Mouse (Mus musculus) intestine, embryonic 14.5 days (tissue): ENCODE measurements at regions not wholly inside any gene's neighbourhood (a gene's known extent, or its start where the extent isn't known, plus 50 kb on each side); places are given as distances from the start of the nearest gene placed in this dataset.
A peak's percentile ranks its signal among the peaks of the same experiment; 100 is the strongest.

Experiments used
- ATAC-seq: fragments of 200-750 bp; cut with Nextera tagmentation; replicated peaks from 2 replicates; pipeline ENCODE4 v1.8.0; 2017; ENCODE audit warnings: low read depth, moderate number of reproducible peaks, moderate TSS enrichment, moderate library complexity; ENCODE audit not compliant: low FRiP score, low TSS enrichment
- DNase-seq: peaks from one replicate; pipeline ENCODE4 v3.0.0-alpha.2; 2018; ENCODE audit warnings: low spot score
- H3K27ac ChIP-seq: fragments of 300-500 bp; sonication (generic); 2 replicates; pipeline ENCODE4 v1.5.1; 2014; ENCODE audit warnings: low read depth, mild to moderate bottlenecking, control low read depth
- H3K27me3 ChIP-seq: fragments of 300-500 bp; sonication (generic); replicated peaks from 2 replicates; pipeline ENCODE4 v1.6.1; 2014; ENCODE audit warnings: low read length, control low read depth; ENCODE audit not compliant: control insufficient read depth, insufficient read depth
- H3K36me3 ChIP-seq: fragments of 300-500 bp; sonication (generic); 2 replicates; pipeline ENCODE4 v1.6.1; 2014; ENCODE audit warnings: low read length, control low read depth; ENCODE audit not compliant: control insufficient read depth, insufficient read depth
- H3K4me1 ChIP-seq: fragments of 300-500 bp; sonication (generic); replicated peaks from 2 replicates; pipeline ENCODE4 v1.6.1; 2014; ENCODE audit warnings: low read length, control low read depth, mixed read lengths; ENCODE audit not compliant: control insufficient read depth, insufficient read depth
- H3K4me2 ChIP-seq: fragments of 300-500 bp; sonication (generic); 2 replicates; pipeline ENCODE4 v1.6.1; 2014; ENCODE audit warnings: low read length
- H3K4me3 ChIP-seq: fragments of 300-500 bp; sonication (generic); 2 replicates; pipeline ENCODE4 v1.5.1; 2014; ENCODE audit warnings: low read depth, low read length, control low read depth, mixed read lengths
- H3K9ac ChIP-seq: fragments of 300-500 bp; sonication (generic); 2 replicates; pipeline ENCODE4 v1.6.1; 2014; ENCODE audit warnings: mild to moderate bottlenecking, low read length
- H3K9me3 ChIP-seq: fragments of 300-500 bp; sonication (generic); 2 replicates; pipeline ENCODE4 v1.6.1; 2016; ENCODE audit warnings: low read length, control low read depth; ENCODE audit not compliant: control insufficient read depth
- WGBS: fragments of 180-500 bp; shearing (Covaris S2); extraction: QIAGEN DNeasy Blood & Tissue Kit; methylation state at CpG from one replicate; pipeline ENCODE4 v1.1.7; 2014; 5-methylcytosine and 5-hydroxymethylcytosine counted together

DNA sequence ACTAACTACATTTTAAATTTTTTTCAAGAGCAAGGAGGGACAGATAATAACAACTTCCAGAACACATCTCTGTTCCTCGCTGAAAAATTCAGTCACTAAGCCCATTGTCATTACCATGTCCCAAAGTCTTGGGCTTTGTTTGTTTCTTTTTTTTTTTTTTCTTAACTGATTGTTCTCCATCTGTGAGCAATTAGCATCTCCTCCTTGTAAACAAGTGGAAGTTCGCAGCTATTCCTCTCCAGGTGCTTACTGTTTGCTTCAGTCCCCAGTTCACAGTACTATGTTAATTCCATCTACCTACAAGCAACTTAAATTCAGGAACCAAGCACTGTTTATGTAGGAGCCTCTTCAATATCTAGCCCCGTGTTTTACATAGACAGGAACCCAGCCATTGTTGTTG lies 225.5 kb upstream of the Gm6657 start:
- H3K9ac ChIP-seq, result no peak overlapping the region
- ATAC-seq (no peak), DNase-seq (no peak)
- H3K27me3 ChIP-seq, result no peaks in the 10 kb centered on the region
- no peaks in the 10 kb centered on the region for H3K9me3 ChIP-seq
- no peak overlapping the region for H3K27ac ChIP-seq
- no peaks in the 10 kb centered on the region for H3K36me3 ChIP-seq
- H3K4me2 ChIP-seq, result no peak overlapping the region
- H3K4me1 ChIP-seq, result peaks cover 6% of the 10 kb centered on the region; the same call in 1 of the 2 replicates
- 54% methylated on average over 3 of the region's 3 CpGs for WGBS
- H3K4me3 ChIP-seq, result no peak overlapping the region

DNA sequence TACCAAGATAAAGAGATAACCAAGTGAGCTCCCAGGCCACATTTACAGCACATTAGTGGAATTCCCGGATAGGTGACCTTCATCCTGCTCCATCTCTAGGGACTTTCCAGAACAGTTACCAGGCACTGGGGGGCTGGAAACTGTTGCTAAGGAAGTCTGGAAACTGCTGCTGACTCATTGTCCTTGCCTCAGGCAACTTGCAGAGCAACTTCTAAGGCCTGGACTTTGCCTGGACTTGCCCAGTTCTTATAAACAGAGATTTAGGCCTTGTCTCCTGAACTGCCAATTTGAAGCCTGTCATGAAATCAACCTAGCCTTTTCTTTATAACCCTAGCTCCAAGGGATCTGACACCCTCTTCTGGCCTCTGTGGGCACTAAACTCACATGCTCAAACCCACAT lies 224.0 kb upstream of the Gm6657 start:
- no peaks in the 10 kb centered on the region for H3K9me3 ChIP-seq
- no peak overlapping the region for H3K27ac ChIP-seq
- no peaks in the 10 kb centered on the region for H3K36me3 ChIP-seq
- no peak for DNase-seq
- H3K4me1 ChIP-seq, result peaks cover 6% of the 10 kb centered on the region; the same call in 1 of the 2 replicates
- H3K27me3 ChIP-seq, result no peaks in the 10 kb centered on the region
- no peak overlapping the region for H3K4me3 ChIP-seq
- no peak overlapping the region for H3K4me2 ChIP-seq
- 79% methylated on average over 1 of the region's 1 CpGs for WGBS
- ATAC-seq, result no peak
- H3K9ac ChIP-seq, result no peak overlapping the region

DNA sequence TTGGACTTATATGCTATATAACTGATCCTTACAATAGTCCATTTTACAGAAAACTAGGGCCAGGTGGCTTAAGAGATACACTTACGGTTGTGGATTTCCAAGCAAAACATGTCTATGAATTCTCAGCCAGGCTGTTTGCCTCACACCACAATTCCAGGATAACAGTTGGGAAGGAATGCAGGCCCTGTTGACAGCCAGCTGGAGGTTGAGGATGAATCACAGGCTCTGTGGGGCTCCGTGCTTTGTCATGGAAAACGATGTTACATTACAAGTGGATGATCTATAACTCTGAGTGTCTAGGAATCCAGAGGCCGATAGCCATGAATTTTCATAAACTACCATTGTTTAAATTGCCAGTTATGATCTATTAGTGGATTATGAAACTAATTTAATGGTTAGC lies 221.9 kb upstream of the Gm6657 start:
- Histone ChIP-seq H3K27me3 (no peaks in the 10 kb centered on the region), H3K36me3 (no peaks in the 10 kb centered on the region), H3K9me3 (no peaks in the 10 kb centered on the region), H3K4me3 (no peak overlapping the region), H3K4me1 (peaks cover 6% of the 10 kb centered on the region; the same call in 1 of the 2 replicates), H3K4me2 (no peak overlapping the region), H3K9ac (no peak overlapping the region), H3K27ac (no peak overlapping the region)
- DNase-seq, result peak; percentile 60
- 0 out of 2 replicates have a peak, but pooled peaks have one; percentile 40 for ATAC-seq
- WGBS, result 21% methylated on average over 4 of the region's 4 CpGs

DNA sequence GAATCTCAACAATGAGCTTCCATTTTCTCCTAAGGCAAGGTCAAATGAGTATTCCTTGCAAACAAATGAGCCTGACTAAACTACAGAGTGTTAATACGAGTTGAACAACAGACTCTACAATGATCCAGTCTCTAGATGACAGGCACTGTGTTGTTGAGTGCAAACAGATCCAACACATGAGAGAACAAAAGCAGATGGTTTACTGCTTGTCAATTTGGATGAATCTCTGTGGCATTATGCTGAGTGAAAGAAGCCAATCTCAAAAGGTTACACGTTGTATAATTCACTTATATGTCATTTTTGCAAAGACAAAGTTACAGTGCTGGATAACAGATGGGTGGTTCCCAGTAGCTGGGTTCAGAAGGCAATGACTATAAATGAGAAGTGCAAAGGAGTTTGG lies 217.1 kb upstream of the Gm6657 start:
- Histone ChIP-seq H3K27me3 (no peaks in the 10 kb centered on the region), H3K9me3 (no peaks in the 10 kb centered on the region), H3K4me2 (no peak overlapping the region), H3K36me3 (no peaks in the 10 kb centered on the region), H3K9ac (no peak overlapping the region), H3K4me1 (peaks cover 4% of the 10 kb centered on the region; the same call in 1 of the 2 replicates), H3K27ac (no peak overlapping the region), H3K4me3 (no peak overlapping the region)
- DNase-seq (no peak), ATAC-seq (no peak)
- 76% methylated on average over 2 of the region's 2 CpGs for WGBS

DNA sequence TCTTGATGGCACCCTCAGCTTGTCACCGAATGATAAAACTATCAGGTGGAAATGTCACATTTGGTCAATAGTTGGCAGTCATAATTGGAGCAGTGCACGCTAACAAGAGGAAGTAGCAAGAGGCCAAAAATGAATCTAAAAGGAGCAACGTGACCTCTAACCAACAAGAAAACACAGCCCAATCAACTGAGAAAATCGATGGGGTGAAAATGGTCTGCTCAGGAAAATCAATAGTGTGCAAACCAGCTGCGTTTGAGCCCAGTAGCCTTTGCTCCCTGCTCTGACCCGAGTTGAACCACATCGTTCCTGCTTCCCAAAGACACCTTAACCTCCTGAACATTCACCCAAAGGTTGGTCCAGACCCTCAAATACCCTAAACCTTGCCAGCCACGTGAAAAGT lies 207.3 kb upstream of the Gm6657 start:
- H3K4me1 ChIP-seq, result no peaks in the 10 kb centered on the region
- no peaks in the 10 kb centered on the region for H3K9me3 ChIP-seq
- H3K27ac ChIP-seq, result no peak overlapping the region
- H3K9ac ChIP-seq, result no peak overlapping the region
- ATAC-seq, result no peak
- WGBS, result 78% methylated on average over 8 of the region's 8 CpGs
- no peak overlapping the region for H3K4me3 ChIP-seq
- no peaks in the 10 kb centered on the region for H3K27me3 ChIP-seq
- H3K36me3 ChIP-seq, result no peaks in the 10 kb centered on the region
- no peak for DNase-seq
- no peak overlapping the region for H3K4me2 ChIP-seq

DNA sequence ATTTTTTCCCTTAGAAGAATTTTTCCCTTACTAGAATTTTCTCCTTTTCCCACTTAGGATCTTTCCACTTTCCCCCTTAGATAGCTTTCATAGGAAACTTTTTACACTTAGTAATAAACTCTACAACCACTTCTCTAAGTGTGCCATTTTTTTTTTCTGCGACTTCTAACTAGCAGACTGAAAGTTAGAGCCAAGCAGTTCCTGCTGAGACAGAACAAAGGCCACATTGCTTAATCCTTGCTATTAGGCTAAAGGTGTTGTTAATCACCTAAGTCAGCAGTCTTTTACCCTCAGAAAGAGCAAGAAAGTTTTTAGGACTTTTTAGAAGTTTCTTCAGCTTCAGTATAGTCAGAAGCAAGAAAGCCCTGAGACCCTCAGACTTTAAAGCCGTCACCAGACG lies 204.3 kb upstream of the Gm6657 start:
- Histone ChIP-seq H3K36me3 (no peaks in the 10 kb centered on the region), H3K27me3 (no peaks in the 10 kb centered on the region), H3K4me2 (no peak overlapping the region), H3K27ac (no peak overlapping the region), H3K9me3 (no peaks in the 10 kb centered on the region), H3K9ac (no peak overlapping the region), H3K4me3 (no peak overlapping the region), H3K4me1 (no peaks in the 10 kb centered on the region)
- WGBS, result 62% methylated on average over 3 of the region's 3 CpGs
- DNase-seq (no peak), ATAC-seq (no peak)

DNA sequence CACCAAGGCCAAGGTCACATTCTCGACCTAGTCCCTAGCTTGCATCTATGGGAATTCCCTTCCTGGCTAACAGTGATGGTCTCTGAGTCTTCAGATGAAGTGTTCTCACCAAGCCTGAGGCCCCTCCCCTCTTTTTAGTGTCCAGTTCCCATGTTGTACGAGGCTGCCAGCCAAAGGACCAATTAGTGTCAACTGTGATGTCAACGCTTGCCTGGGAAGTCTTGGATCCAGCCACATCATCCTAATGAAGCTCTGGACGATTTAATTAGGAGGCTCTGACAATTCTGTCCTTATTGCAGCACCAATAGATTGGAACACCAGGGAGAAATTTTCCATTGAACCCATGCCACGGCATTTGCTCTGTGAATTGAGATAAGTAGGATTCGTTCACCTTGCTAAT lies 202.4 kb upstream of the Gm6657 start:
- ATAC-seq (no peak), DNase-seq (no peak)
- Histone ChIP-seq H3K4me3 (no peak overlapping the region), H3K36me3 (no peaks in the 10 kb centered on the region), H3K27ac (no peak overlapping the region), H3K9ac (no peak overlapping the region), H3K4me1 (no peaks in the 10 kb centered on the region), H3K4me2 (no peak overlapping the region), H3K27me3 (no peaks in the 10 kb centered on the region), H3K9me3 (no peaks in the 10 kb centered on the region)
- WGBS, result 72% methylated on average over 6 of the region's 6 CpGs

DNA sequence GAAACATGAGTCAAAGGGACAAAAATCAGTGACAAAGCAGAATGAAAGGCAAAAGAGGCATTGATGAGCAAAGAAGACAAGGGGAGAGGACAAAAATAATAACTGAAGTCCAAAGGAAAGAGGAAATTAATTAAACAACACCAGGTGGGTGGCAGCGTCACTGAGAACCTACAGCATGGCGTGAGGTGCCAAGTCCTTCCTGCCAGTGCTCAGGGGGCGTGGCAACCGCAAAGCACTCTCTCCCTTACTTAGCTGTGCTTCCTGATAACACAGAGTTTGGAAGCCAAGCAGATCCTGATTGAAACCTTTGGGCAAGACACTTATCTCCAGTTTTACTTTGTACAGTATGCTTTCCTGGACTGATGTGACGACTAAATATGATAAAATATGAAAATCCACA lies 199.9 kb upstream of the Gm6657 start:
- Histone ChIP-seq H3K4me3 (no peak overlapping the region), H3K4me1 (no peaks in the 10 kb centered on the region), H3K9ac (no peak overlapping the region), H3K27ac (no peak overlapping the region), H3K36me3 (no peaks in the 10 kb centered on the region), H3K4me2 (no peak overlapping the region), H3K9me3 (no peaks in the 10 kb centered on the region), H3K27me3 (no peaks in the 10 kb centered on the region)
- WGBS, result 79% methylated on average over 5 of the region's 5 CpGs
- DNase-seq, result no peak
- no peak for ATAC-seq

DNA sequence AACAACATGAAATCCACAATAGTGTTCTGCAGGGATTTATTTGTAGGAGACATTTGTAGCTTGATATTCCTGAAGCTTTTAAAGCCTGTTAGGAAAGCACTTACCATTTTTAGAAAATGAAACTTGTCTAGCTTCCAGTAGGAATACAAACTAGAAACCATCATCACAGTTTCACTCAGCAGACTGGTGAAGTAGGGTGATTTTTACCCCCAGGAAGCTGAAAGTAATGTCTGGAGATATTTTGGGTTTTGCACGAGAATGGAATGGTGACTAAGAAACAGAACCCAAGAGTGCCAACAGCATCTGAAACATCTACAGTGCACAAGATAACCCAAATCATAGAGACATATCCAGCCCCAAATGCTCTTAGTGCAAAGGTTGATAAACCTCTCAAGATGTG lies 196.1 kb upstream of the Gm6657 start:
- WGBS, result 77% methylated on average over 1 of the region's 1 CpGs
- ATAC-seq, result no peak

More for the DNA sequence above, 196.1 kb upstream of the Gm6657 start:
- Histone ChIP-seq H3K4me2 (no peak overlapping the region), H3K4me1 (no peaks in the 10 kb centered on the region), H3K27me3 (no peaks in the 10 kb centered on the region), H3K9ac (no peak overlapping the region), H3K27ac (no peak overlapping the region), H3K4me3 (no peak overlapping the region), H3K36me3 (no peaks in the 10 kb centered on the region), H3K9me3 (no peaks in the 10 kb centered on the region)
- DNase-seq, result no peak
